Mouse (Mus musculus): ENCODE data around the gene Khdrbs1. TPM values are rescaled to one million over a fixed set of nuclear protein-coding genes. Genes with fewer than 3 reads are reported as not detected.

Khdrbs1 gene
- polyA plus RNA-seq, 1 experiment from 2014 or later = 33.9 TPM

DNA sequence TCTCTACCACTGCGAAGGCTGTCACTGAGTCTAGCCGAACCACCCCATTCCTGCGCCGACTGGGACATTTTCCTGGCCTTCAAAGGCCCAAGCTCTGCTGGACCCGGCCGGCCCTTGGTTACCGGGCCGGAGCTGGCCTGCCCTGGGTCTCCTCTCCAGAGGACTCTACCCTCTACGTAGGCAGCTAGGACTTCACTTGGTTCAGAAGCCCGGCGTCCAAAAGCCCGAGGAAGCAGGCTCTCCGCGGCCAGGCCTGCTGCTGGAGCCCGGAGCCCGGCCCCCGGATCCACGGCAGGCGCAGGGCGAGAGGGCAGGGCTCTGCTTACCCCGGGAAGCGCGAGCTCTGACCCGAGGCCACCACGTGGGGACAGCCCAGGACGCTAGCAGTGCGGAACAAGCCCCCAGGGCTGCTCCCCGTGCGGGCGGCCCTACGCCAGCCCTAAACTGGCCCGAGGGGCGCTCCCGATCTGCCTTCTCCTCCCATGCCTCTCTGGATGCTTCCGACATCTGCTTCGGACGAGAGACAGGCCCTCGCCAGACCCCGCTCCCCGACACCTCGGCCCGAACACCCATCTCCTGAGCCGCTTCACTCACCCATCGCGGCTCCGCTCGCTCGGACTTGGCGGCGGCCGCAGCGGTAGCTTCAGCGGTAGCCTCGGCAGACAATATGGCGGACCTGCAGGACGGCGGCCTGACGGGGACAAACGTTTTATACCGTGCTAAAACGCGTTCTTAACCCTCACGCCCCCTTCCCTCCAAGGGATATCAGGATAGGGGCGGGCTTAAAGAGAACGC is 69.8 kb downstream of the Khdrbs1 start, which contains the start of gene Kpna6:
TSS of gene Kpna6 (minus strand) at position 685 of the 795 bp plus-strand sequence.
- Histone ChIP-seq H3K4me1 (replicated peaks; ENCODE audit: control insufficient read depth, insufficient read depth, low read length) (0 out of 2 replicates have a peak, but pooled peaks cover 5% of the 10 kb centered on the region), H3K27ac (ENCODE audit: low read depth, low read length) (peak within 1 kb of the TSS; percentile 87), H3K4me2 (replicated peaks; ENCODE audit: low read depth) (peak within 1 kb of the TSS; percentile 81), H3K9me3 (ENCODE audit: control insufficient read depth) (no peaks in the 10 kb centered on the region), H3K27me3 (replicated peaks; ENCODE audit: control insufficient read depth, insufficient read depth, low read length) (no peaks in the 10 kb centered on the region), H3K4me3 (ENCODE audit: low read depth, low read length) (peak within 1 kb of the TSS; percentile 89), H3K36me3 (ENCODE audit: control insufficient read depth, insufficient read depth) (peaks cover 11% of the 10 kb centered on the region; the same call in 1 of the 2 replicates), H3K9ac (ENCODE audit: low read depth, low read length) (peak within 1 kb of the TSS; percentile 88)
- peak; percentile 90 for ATAC-seq
- 0 out of 2 replicates have a peak, but pooled peaks have one; percentile 18 for TF ChIP-seq CTCF (IDR thresholded peaks at IDR 0.05; ENCODE audit: low read depth)
- under 1% methylated on average over 65 of the region's 65 CpGs for WGBS

DNA sequence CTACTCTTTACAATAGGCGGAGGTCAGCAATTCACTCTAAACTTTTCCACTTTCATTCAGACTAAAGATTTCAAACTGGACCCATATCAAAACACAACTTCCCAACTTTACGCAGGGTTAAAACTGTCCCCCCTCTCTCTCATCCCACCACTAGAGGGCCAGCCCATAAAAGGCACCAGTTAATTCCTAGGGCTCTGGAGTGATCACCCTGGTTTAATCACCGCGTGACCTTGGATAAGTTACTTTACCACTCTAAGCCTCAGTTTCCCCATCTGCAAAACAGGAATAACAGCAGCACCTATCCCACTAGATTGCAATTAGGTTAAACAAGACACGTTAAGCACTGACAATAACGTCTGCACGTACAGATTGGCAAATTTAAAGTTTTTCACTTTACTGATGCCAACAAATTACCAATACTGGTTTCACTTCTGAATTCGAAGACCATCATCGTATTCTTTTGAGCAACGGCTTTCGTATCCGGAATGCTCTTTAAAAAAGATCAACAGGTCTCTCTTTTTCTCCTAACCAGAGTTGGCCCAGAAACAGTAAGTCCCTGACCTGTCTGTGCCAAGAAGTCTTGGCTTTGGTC is 70.5 kb downstream of the Khdrbs1 start:
- Histone ChIP-seq H3K36me3 (ENCODE audit: control insufficient read depth, insufficient read depth) (peaks cover 7% of the 10 kb centered on the region; the same call in 1 of the 2 replicates), H3K27me3 (replicated peaks; ENCODE audit: control insufficient read depth, insufficient read depth, low read length) (no peaks in the 10 kb centered on the region), H3K27ac (ENCODE audit: low read depth, low read length) (peak overlapping the region; percentile 87), H3K4me1 (replicated peaks; ENCODE audit: control insufficient read depth, insufficient read depth, low read length) (0 out of 2 replicates have a peak, but pooled peaks cover 5% of the 10 kb centered on the region), H3K4me3 (ENCODE audit: low read depth, low read length) (peak overlapping the region; percentile 89), H3K9me3 (ENCODE audit: control insufficient read depth) (no peaks in the 10 kb centered on the region), H3K4me2 (replicated peaks; ENCODE audit: low read depth) (peak overlapping the region; percentile 81), H3K9ac (ENCODE audit: low read depth, low read length) (peak overlapping the region; percentile 88)
- TF ChIP-seq CTCF (IDR thresholded peaks at IDR 0.05; ENCODE audit: low read depth) = peak; percentile 85
- 0 out of 2 replicates have a peak, but pooled peaks have one; percentile 25 for ATAC-seq
- WGBS = 6% methylated on average over 12 of the region's 12 CpGs

DNA sequence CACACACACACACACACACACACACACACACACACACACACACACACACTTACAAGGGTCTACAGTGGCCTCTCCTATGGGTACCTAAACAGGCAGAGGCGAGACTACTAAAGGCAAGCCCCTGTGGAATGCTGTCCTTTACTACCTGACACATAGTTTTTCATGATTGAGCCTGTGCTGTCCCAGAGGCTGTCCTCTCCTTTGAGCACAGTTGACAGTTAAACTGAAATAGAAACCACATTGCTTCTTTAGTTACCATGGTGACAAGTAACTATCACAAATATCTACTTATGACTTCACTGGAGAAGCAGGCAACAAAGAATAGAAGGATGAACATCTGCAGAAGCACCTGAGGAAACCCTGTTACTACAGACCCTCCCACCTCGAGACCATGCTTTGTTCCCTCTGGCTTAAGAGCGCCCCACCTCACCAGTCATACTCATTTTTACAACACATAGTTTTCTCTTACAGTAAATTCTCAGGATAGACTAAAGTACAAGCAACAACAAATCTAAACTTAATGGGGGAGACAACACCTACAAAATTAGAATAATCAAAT is 79.8 kb downstream of the Khdrbs1 start:
- Histone ChIP-seq H3K9ac (ENCODE audit: low read depth, low read length) (no peak overlapping the region), H3K9me3 (ENCODE audit: control insufficient read depth) (no peaks in the 10 kb centered on the region), H3K4me2 (replicated peaks; ENCODE audit: low read depth) (no peak overlapping the region), H3K4me1 (replicated peaks; ENCODE audit: control insufficient read depth, insufficient read depth, low read length) (no peaks in the 10 kb centered on the region), H3K4me3 (ENCODE audit: low read depth, low read length) (no peak overlapping the region), H3K27me3 (replicated peaks; ENCODE audit: control insufficient read depth, insufficient read depth, low read length) (no peaks in the 10 kb centered on the region), H3K36me3 (ENCODE audit: control insufficient read depth, insufficient read depth) (peaks cover 36% of the 10 kb centered on the region), H3K27ac (ENCODE audit: low read depth, low read length) (no peak overlapping the region)
- no peak for ATAC-seq
- TF ChIP-seq CTCF (IDR thresholded peaks at IDR 0.05; ENCODE audit: low read depth) = no peak
- WGBS = 64% methylated on average over 3 of the region's 3 CpGs

DNA sequence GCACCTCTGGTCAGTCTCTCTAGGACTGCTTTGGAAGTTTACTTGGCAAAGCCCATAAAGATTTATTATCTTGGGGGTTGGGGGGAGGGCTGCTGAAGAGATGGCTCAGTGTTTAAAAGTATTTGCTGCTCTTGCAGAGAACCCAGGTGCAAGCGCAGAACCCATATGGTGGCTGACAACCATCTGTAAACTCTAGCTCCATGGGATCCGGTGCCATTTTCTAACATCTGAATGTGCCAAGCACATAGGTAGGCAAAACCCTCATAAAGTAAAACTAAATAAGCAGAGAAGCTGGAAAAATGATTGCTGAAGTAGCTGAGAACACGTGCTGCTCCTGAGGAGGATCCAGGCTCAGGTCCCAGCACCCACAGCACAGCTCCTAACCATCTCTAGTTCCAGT is 80.5 kb downstream of the Khdrbs1 start:
- H3K9me3 ChIP-seq (ENCODE audit: control insufficient read depth) = no peaks in the 10 kb centered on the region
- ATAC-seq = no peak
- TF ChIP-seq CTCF (IDR thresholded peaks at IDR 0.05; ENCODE audit: low read depth) = no peak
- H3K27ac ChIP-seq (ENCODE audit: low read depth, low read length) = no peak overlapping the region
- no peak overlapping the region for H3K4me3 ChIP-seq (ENCODE audit: low read depth, low read length)
- H3K9ac ChIP-seq (ENCODE audit: low read depth, low read length) = no peak overlapping the region
- 55% methylated on average over 3 of the region's 3 CpGs for WGBS
- no peaks in the 10 kb centered on the region for H3K27me3 ChIP-seq (replicated peaks; ENCODE audit: control insufficient read depth, insufficient read depth, low read length)
- H3K36me3 ChIP-seq (ENCODE audit: control insufficient read depth, insufficient read depth) = peaks cover 44% of the 10 kb centered on the region
- H3K4me2 ChIP-seq (replicated peaks; ENCODE audit: low read depth) = no peak overlapping the region
- H3K4me1 ChIP-seq (replicated peaks; ENCODE audit: control insufficient read depth, insufficient read depth, low read length) = no peaks in the 10 kb centered on the region

GRCm38 (mm10) chr4:129654770-129655169 is 87.3 kb downstream of the Khdrbs1 start:
- 82% methylated on average over 14 of the region's 14 CpGs for WGBS
- TF ChIP-seq CTCF (IDR thresholded peaks at IDR 0.05; ENCODE audit: low read depth) = no peak
- Histone ChIP-seq H3K27me3 (replicated peaks; ENCODE audit: control insufficient read depth, insufficient read depth, low read length) (no peaks in the 10 kb centered on the region), H3K4me1 (replicated peaks; ENCODE audit: control insufficient read depth, insufficient read depth, low read length) (no peaks in the 10 kb centered on the region), H3K9me3 (ENCODE audit: control insufficient read depth) (no peaks in the 10 kb centered on the region), H3K9ac (ENCODE audit: low read depth, low read length) (no peak overlapping the region), H3K4me2 (replicated peaks; ENCODE audit: low read depth) (no peak overlapping the region), H3K27ac (ENCODE audit: low read depth, low read length) (no peak overlapping the region), H3K36me3 (ENCODE audit: control insufficient read depth, insufficient read depth) (peaks cover 90% of the 10 kb centered on the region), H3K4me3 (ENCODE audit: low read depth, low read length) (no peak overlapping the region)
- no peak for ATAC-seq

Small RNAs within 50 kb of the gene (microRNA-seq; reads per million reads assigned to microRNA genes)
- gene Gm28017 = not detected
- not detected for gene Mir7016

Other genes starting within 250 kb of the Khdrbs1 start
- 126 and 142 TPM in 2 replicates for gene Marcksl1, start 228.7 kb downstream of the Khdrbs1 start, polyA plus RNA-seq (2015; fragmentation: Nextera tagmentation; extraction: Ambion mirVana)
- 89.9 and 91.7 TPM in 2 replicates for gene Hdac1, start 199.6 kb downstream of the Khdrbs1 start, polyA plus RNA-seq (2015; fragmentation: Nextera tagmentation; extraction: Ambion mirVana)
- gene Lck, start 168.7 kb downstream of the Khdrbs1 start, polyA plus RNA-seq (2015; fragmentation: Nextera tagmentation; extraction: Ambion mirVana) = 3.0 and 3.1 TPM in 2 replicates
- gene Fam167b, start 163.8 kb downstream of the Khdrbs1 start, polyA plus RNA-seq (2015; fragmentation: Nextera tagmentation; extraction: Ambion mirVana) = 1.4 and 1.7 TPM in 2 replicates
- gene Eif3i, start 141.7 kb downstream of the Khdrbs1 start, polyA plus RNA-seq (2015; fragmentation: Nextera tagmentation; extraction: Ambion mirVana) = 139 and 144 TPM in 2 replicates
- gene Tmem234, start 141.6 kb downstream of the Khdrbs1 start, polyA plus RNA-seq (2015; fragmentation: Nextera tagmentation; extraction: Ambion mirVana) = 135 and 146 TPM in 2 replicates
- gene Dcdc2b, start 128.0 kb downstream of the Khdrbs1 start, polyA plus RNA-seq (2015; fragmentation: Nextera tagmentation; extraction: Ambion mirVana) = 1.1 and 1.2 TPM in 2 replicates
- gene Iqcc, start 123.2 kb downstream of the Khdrbs1 start, polyA plus RNA-seq (2015; fragmentation: Nextera tagmentation; extraction: Ambion mirVana) = 15.9 and 17.9 TPM in 2 replicates
- 29.6 and 32.0 TPM in 2 replicates for gene Ccdc28b, start 118.4 kb downstream of the Khdrbs1 start, polyA plus RNA-seq (2015; fragmentation: Nextera tagmentation; extraction: Ambion mirVana)
- gene Txlna, start 101.2 kb downstream of the Khdrbs1 start, polyA plus RNA-seq (2015; fragmentation: Nextera tagmentation; extraction: Ambion mirVana) = 18.5 and 19.2 TPM in 2 replicates
- 8.3 and 9.8 TPM in 2 replicates for gene Kpna6, start 69.5 kb downstream of the Khdrbs1 start, polyA plus RNA-seq (2015; fragmentation: Nextera tagmentation; extraction: Ambion mirVana)
- 4.0 and 4.6 TPM in 2 replicates for gene Tmem39b, start 45.5 kb downstream of the Khdrbs1 start, polyA plus RNA-seq (2015; fragmentation: Nextera tagmentation; extraction: Ambion mirVana)
- gene Ptp4a2, start 68.9 kb upstream of the Khdrbs1 start, polyA plus RNA-seq (2015; fragmentation: Nextera tagmentation; extraction: Ambion mirVana) = 321 and 331 TPM in 2 replicates
- gene Spocd1, start 186.9 kb upstream of the Khdrbs1 start, polyA plus RNA-seq (2015; fragmentation: Nextera tagmentation; extraction: Ambion mirVana) = not detected in 2 replicates
- 0.43 and 0.70 TPM in 2 replicates for gene Adgrb2, start 242.6 kb upstream of the Khdrbs1 start, polyA plus RNA-seq (2015; fragmentation: Nextera tagmentation; extraction: Ambion mirVana)